Mouse (Mus musculus): Measurements from ENCODE around the gene Mrpl37. TPM values are rescaled to one million over a fixed set of nuclear protein-coding genes. Genes with fewer than 3 reads are reported as not detected.

The Mrpl37 gene
- polyA plus RNA-seq, 1 experiment from 2014 or later: 85.5 TPM

- no peak overlapping the region for H3K27ac ChIP-seq (replicated peaks; ENCODE audit: low read depth, low read length)
- no peak for DNase-seq
- no peaks in the 10 kb centered on the region for H3K27me3 ChIP-seq (ENCODE audit: control insufficient read depth, insufficient read depth, low read length)
- peaks cover 76% of the 10 kb centered on the region for H3K36me3 ChIP-seq (ENCODE audit: control insufficient read depth, insufficient read depth, low read length)
- H3K4me3 ChIP-seq (replicated peaks; ENCODE audit: low read depth, low read length): no peak overlapping the region
- no peak overlapping the region for H3K9ac ChIP-seq (replicated peaks; ENCODE audit: low read length)
- ATAC-seq (ENCODE audit: low FRiP score, low TSS enrichment): no peak
- no peaks in the 10 kb centered on the region for H3K9me3 ChIP-seq (ENCODE audit: control insufficient read depth, low read length)
- H3K4me2 ChIP-seq (ENCODE audit: low read length): no peak overlapping the region
- 85% methylated on average over 5 of the region's 5 CpGs for WGBS
- H3K4me1 ChIP-seq (ENCODE audit: control insufficient read depth, insufficient read depth, low read length): no peaks in the 10 kb centered on the region
These were observed 8.3 kb downstream of the Mrpl37 start for GRCm38 (mm10) chr4:107058346-107058745.

GRCm38 (mm10) chr4:107056088-107056487 lies 10.6 kb downstream of the Mrpl37 start:
- ATAC-seq (ENCODE audit: low FRiP score, low TSS enrichment) (no peak), DNase-seq (no peak)
- Histone ChIP-seq H3K4me1 (ENCODE audit: control insufficient read depth, insufficient read depth, low read length) (no peaks in the 10 kb centered on the region), H3K9ac (replicated peaks; ENCODE audit: low read length) (no peak overlapping the region), H3K4me3 (replicated peaks; ENCODE audit: low read depth, low read length) (no peak overlapping the region), H3K36me3 (ENCODE audit: control insufficient read depth, insufficient read depth, low read length) (peaks cover 54% of the 10 kb centered on the region), H3K27me3 (ENCODE audit: control insufficient read depth, insufficient read depth, low read length) (no peaks in the 10 kb centered on the region), H3K27ac (replicated peaks; ENCODE audit: low read depth, low read length) (no peak overlapping the region), H3K9me3 (ENCODE audit: control insufficient read depth, low read length) (no peaks in the 10 kb centered on the region), H3K4me2 (ENCODE audit: low read length) (no peak overlapping the region)
- WGBS: 92% methylated on average over 3 of the region's 3 CpGs

- no peak overlapping the region for H3K27ac ChIP-seq (replicated peaks; ENCODE audit: low read depth, low read length)
- no peaks in the 10 kb centered on the region for H3K4me1 ChIP-seq (ENCODE audit: control insufficient read depth, insufficient read depth, low read length)
- peaks cover 39% of the 10 kb centered on the region for H3K36me3 ChIP-seq (ENCODE audit: control insufficient read depth, insufficient read depth, low read length)
- no peak overlapping the region for H3K9ac ChIP-seq (replicated peaks; ENCODE audit: low read length)
- no peak overlapping the region for H3K4me2 ChIP-seq (ENCODE audit: low read length)
- ATAC-seq (ENCODE audit: low FRiP score, low TSS enrichment) (no peak), DNase-seq (no peak)
- whole genome bisulfite sequencing: 40% methylated on average over 5 of the region's 5 CpGs
- no peaks in the 10 kb centered on the region for H3K9me3 ChIP-seq (ENCODE audit: control insufficient read depth, low read length)
- no peaks in the 10 kb centered on the region for H3K27me3 ChIP-seq (ENCODE audit: control insufficient read depth, insufficient read depth, low read length)
- no peak overlapping the region for H3K4me3 ChIP-seq (replicated peaks; ENCODE audit: low read depth, low read length)
These were observed 13.6 kb downstream of the Mrpl37 start for GRCm38 (mm10) chr4:107052962-107053553.

- H3K4me2 ChIP-seq (ENCODE audit: low read length): no peak overlapping the region
- no peak for ATAC-seq (ENCODE audit: low FRiP score, low TSS enrichment)
- no peak overlapping the region for H3K27ac ChIP-seq (replicated peaks; ENCODE audit: low read depth, low read length)
- peaks cover 39% of the 10 kb centered on the region for H3K36me3 ChIP-seq (ENCODE audit: control insufficient read depth, insufficient read depth, low read length)
- H3K9me3 ChIP-seq (ENCODE audit: control insufficient read depth, low read length): no peaks in the 10 kb centered on the region
- WGBS: 52% methylated on average over 4 of the region's 4 CpGs
- H3K4me1 ChIP-seq (ENCODE audit: control insufficient read depth, insufficient read depth, low read length): no peaks in the 10 kb centered on the region
- no peak overlapping the region for H3K4me3 ChIP-seq (replicated peaks; ENCODE audit: low read depth, low read length)
- no peak overlapping the region for H3K9ac ChIP-seq (replicated peaks; ENCODE audit: low read length)
- DNase-seq: no peak
- no peaks in the 10 kb centered on the region for H3K27me3 ChIP-seq (ENCODE audit: control insufficient read depth, insufficient read depth, low read length)
These were observed 14.8 kb downstream of the Mrpl37 start for GRCm38 (mm10) chr4:107051889-107052288.

- no peak overlapping the region for H3K27ac ChIP-seq (replicated peaks; ENCODE audit: low read depth, low read length)
- WGBS: 90% methylated on average over 11 of the region's 11 CpGs
- DNase-seq: no peak
- no peak overlapping the region for H3K4me2 ChIP-seq (ENCODE audit: low read length)
- H3K36me3 ChIP-seq (ENCODE audit: control insufficient read depth, insufficient read depth, low read length): peaks cover 57% of the 10 kb centered on the region
- no peaks in the 10 kb centered on the region for H3K27me3 ChIP-seq (ENCODE audit: control insufficient read depth, insufficient read depth, low read length)
- no peak overlapping the region for H3K9ac ChIP-seq (replicated peaks; ENCODE audit: low read length)
- no peak overlapping the region for H3K4me3 ChIP-seq (replicated peaks; ENCODE audit: low read depth, low read length)
- no peaks in the 10 kb centered on the region for H3K4me1 ChIP-seq (ENCODE audit: control insufficient read depth, insufficient read depth, low read length)
- no peak for ATAC-seq (ENCODE audit: low FRiP score, low TSS enrichment)
- no peaks in the 10 kb centered on the region for H3K9me3 ChIP-seq (ENCODE audit: control insufficient read depth, low read length)
These were observed 18.0 kb downstream of the Mrpl37 start for GRCm38 (mm10) chr4:107048568-107049162.

- Histone ChIP-seq H3K4me2 (ENCODE audit: low read length) (no peak overlapping the region), H3K4me1 (ENCODE audit: control insufficient read depth, insufficient read depth, low read length) (no peaks in the 10 kb centered on the region), H3K27ac (replicated peaks; ENCODE audit: low read depth, low read length) (no peak overlapping the region), H3K27me3 (ENCODE audit: control insufficient read depth, insufficient read depth, low read length) (no peaks in the 10 kb centered on the region), H3K4me3 (replicated peaks; ENCODE audit: low read depth, low read length) (no peak overlapping the region), H3K9me3 (ENCODE audit: control insufficient read depth, low read length) (no peaks in the 10 kb centered on the region), H3K9ac (replicated peaks; ENCODE audit: low read length) (no peak overlapping the region), H3K36me3 (ENCODE audit: control insufficient read depth, insufficient read depth, low read length) (peaks cover 63% of the 10 kb centered on the region)
- DNase-seq (no peak), ATAC-seq (ENCODE audit: low FRiP score, low TSS enrichment) (no peak)
- 91% methylated on average over 5 of the region's 5 CpGs for WGBS
These were observed 18.9 kb downstream of the Mrpl37 start for GRCm38 (mm10) chr4:107047806-107048205.

- ATAC-seq (ENCODE audit: low FRiP score, low TSS enrichment) (no peak), DNase-seq (no peak)
- Histone ChIP-seq H3K4me3 (replicated peaks; ENCODE audit: low read depth, low read length) (no peak overlapping the region), H3K9ac (replicated peaks; ENCODE audit: low read length) (no peak overlapping the region), H3K4me2 (ENCODE audit: low read length) (no peak overlapping the region), H3K4me1 (ENCODE audit: control insufficient read depth, insufficient read depth, low read length) (no peaks in the 10 kb centered on the region), H3K27ac (replicated peaks; ENCODE audit: low read depth, low read length) (no peak overlapping the region), H3K27me3 (ENCODE audit: control insufficient read depth, insufficient read depth, low read length) (no peaks in the 10 kb centered on the region), H3K36me3 (ENCODE audit: control insufficient read depth, insufficient read depth, low read length) (peaks cover 87% of the 10 kb centered on the region), H3K9me3 (ENCODE audit: control insufficient read depth, low read length) (no peaks in the 10 kb centered on the region)
- WGBS: 97% methylated on average over 13 of the region's 13 CpGs
These were observed 21.5 kb downstream of the Mrpl37 start for GRCm38 (mm10) chr4:107045188-107045587.

- DNase-seq: no peak
- Histone ChIP-seq H3K4me1 (ENCODE audit: control insufficient read depth, insufficient read depth, low read length) (no peaks in the 10 kb centered on the region; the same call in 1 of the 2 replicates), H3K27me3 (ENCODE audit: control insufficient read depth, insufficient read depth, low read length) (no peaks in the 10 kb centered on the region), H3K4me3 (replicated peaks; ENCODE audit: low read depth, low read length) (no peak overlapping the region), H3K9me3 (ENCODE audit: control insufficient read depth, low read length) (no peaks in the 10 kb centered on the region), H3K36me3 (ENCODE audit: control insufficient read depth, insufficient read depth, low read length) (peaks cover 91% of the 10 kb centered on the region), H3K9ac (replicated peaks; ENCODE audit: low read length) (no peak overlapping the region), H3K4me2 (ENCODE audit: low read length) (no peak overlapping the region), H3K27ac (replicated peaks; ENCODE audit: low read depth, low read length) (no peak overlapping the region)
- no peak for ATAC-seq (ENCODE audit: low FRiP score, low TSS enrichment)
- WGBS: 95% methylated on average over 6 of the region's 6 CpGs
These were observed 24.4 kb downstream of the Mrpl37 start for GRCm38 (mm10) chr4:107042304-107042703.

DNA sequence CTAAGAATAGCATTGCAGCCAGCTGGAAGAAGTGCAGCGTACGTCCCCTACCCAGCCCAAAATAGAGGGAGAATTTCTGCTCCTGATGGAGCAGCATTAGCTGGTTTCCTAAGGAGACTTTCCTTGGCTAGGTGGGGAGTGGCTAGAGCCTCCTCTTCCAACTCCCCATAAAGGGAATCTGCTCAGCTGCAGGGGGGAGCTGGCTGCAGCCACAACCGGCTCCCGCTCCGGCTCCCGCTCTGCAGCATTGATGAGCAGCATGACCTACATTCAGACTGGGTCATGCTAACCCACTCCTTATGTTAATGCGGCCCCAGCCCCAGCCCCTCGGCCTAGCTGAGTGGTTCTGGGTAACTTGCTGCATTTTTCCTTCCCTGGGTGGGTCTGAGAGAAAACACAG lies 27.4 kb downstream of the Mrpl37 start:
- 53% methylated on average over 8 of the region's 8 CpGs for WGBS
- no peak; the same call in 1 of the 2 replicates for ATAC-seq (ENCODE audit: low FRiP score, low TSS enrichment)
- Histone ChIP-seq H3K9me3 (ENCODE audit: control insufficient read depth, low read length) (no peaks in the 10 kb centered on the region), H3K36me3 (ENCODE audit: control insufficient read depth, insufficient read depth, low read length) (peaks cover 93% of the 10 kb centered on the region), H3K4me3 (replicated peaks; ENCODE audit: low read depth, low read length) (no peak overlapping the region), H3K27ac (replicated peaks; ENCODE audit: low read depth, low read length) (peak overlapping the region; percentile 71), H3K4me1 (ENCODE audit: control insufficient read depth, insufficient read depth, low read length) (no peaks in the 10 kb centered on the region; the same call in 1 of the 2 replicates), H3K27me3 (ENCODE audit: control insufficient read depth, insufficient read depth, low read length) (no peaks in the 10 kb centered on the region), H3K9ac (replicated peaks; ENCODE audit: low read length) (no peak overlapping the region), H3K4me2 (ENCODE audit: low read length) (no peak overlapping the region)
- no peak for DNase-seq
